Mouse (Mus musculus): Measurements from ENCODE around the gene Uqcr11. TPM values are rescaled to one million over a fixed set of nuclear protein-coding genes. Genes with fewer than 3 reads are reported as not detected.

Uqcr11 gene
- total and polyA plus RNA-seq, 2 experiments from 2014 or later = 2,020 to 3,128 TPM

GRCm38 (mm10) chr10:80421208-80421607 lies 14.6 kb upstream of the Uqcr11 start:
- Histone ChIP-seq H3K4me3 (ENCODE audit: low read depth, low read length) (no peak overlapping the region), H3K36me3 (replicated peaks; ENCODE audit: control insufficient read depth, insufficient read depth, low read length) (peaks cover 85% of the 10 kb centered on the region), H3K4me2 (ENCODE audit: low read depth, low read length) (no peak overlapping the region), H3K27me3 (ENCODE audit: control insufficient read depth, insufficient read depth, low read length) (no peaks in the 10 kb centered on the region), H3K9me3 (replicated peaks; ENCODE audit: control insufficient read depth, low read length) (peaks cover 3% of the 10 kb centered on the region; the same call in 1 of the 2 replicates), H3K4me1 (ENCODE audit: control insufficient read depth, insufficient read depth) (peaks cover 5% of the 10 kb centered on the region; the same call in 1 of the 2 replicates), H3K27ac (ENCODE audit: low read depth) (no peak overlapping the region), H3K9ac (replicated peaks; ENCODE audit: low read depth, low read length) (no peak overlapping the region)
- no peak for DNase-seq (ENCODE audit: low spot score)
- WGBS = 94% methylated on average over 8 of the region's 8 CpGs
- TF ChIP-seq CTCF (IDR thresholded peaks at IDR 0.05; ENCODE audit: low read depth) (no peak), EP300 (IDR thresholded peaks at IDR 0.05; ENCODE audit: low read depth) (no peak)
- no peak for ATAC-seq (ENCODE audit: insufficient read depth, low read depth)

GRCm38 (mm10) chr10:80420729-80421128 lies 14.1 kb upstream of the Uqcr11 start:
- Histone ChIP-seq H3K9ac (replicated peaks; ENCODE audit: low read depth, low read length) (no peak overlapping the region), H3K36me3 (replicated peaks; ENCODE audit: control insufficient read depth, insufficient read depth, low read length) (peaks cover 85% of the 10 kb centered on the region), H3K4me2 (ENCODE audit: low read depth, low read length) (no peak overlapping the region), H3K27ac (ENCODE audit: low read depth) (no peak overlapping the region), H3K27me3 (ENCODE audit: control insufficient read depth, insufficient read depth, low read length) (no peaks in the 10 kb centered on the region), H3K4me3 (ENCODE audit: low read depth, low read length) (no peak overlapping the region), H3K9me3 (replicated peaks; ENCODE audit: control insufficient read depth, low read length) (peaks cover 3% of the 10 kb centered on the region; the same call in 1 of the 2 replicates), H3K4me1 (ENCODE audit: control insufficient read depth, insufficient read depth) (peaks cover 5% of the 10 kb centered on the region; the same call in 1 of the 2 replicates)
- no peak for ATAC-seq (ENCODE audit: insufficient read depth, low read depth)
- WGBS = 90% methylated on average over 10 of the region's 10 CpGs
- DNase-seq (ENCODE audit: low spot score) = no peak
- TF ChIP-seq EP300 (IDR thresholded peaks at IDR 0.05; ENCODE audit: low read depth) = no peak
- TF ChIP-seq CTCF (IDR thresholded peaks at IDR 0.05; ENCODE audit: low read depth) = no peak

GRCm38 (mm10) chr10:80419419-80419818 lies 12.8 kb upstream of the Uqcr11 start:
- H3K36me3 ChIP-seq (replicated peaks; ENCODE audit: control insufficient read depth, insufficient read depth, low read length) = peaks cover 84% of the 10 kb centered on the region
- 61% methylated on average over 8 of the region's 8 CpGs for WGBS
- ATAC-seq (ENCODE audit: insufficient read depth, low read depth) = no peak
- H3K27me3 ChIP-seq (ENCODE audit: control insufficient read depth, insufficient read depth, low read length) = no peaks in the 10 kb centered on the region
- no peak overlapping the region for H3K4me3 ChIP-seq (ENCODE audit: low read depth, low read length)
- no peak for DNase-seq (ENCODE audit: low spot score)
- TF ChIP-seq EP300 (IDR thresholded peaks at IDR 0.05; ENCODE audit: low read depth) = no peak
- TF ChIP-seq CTCF (IDR thresholded peaks at IDR 0.05; ENCODE audit: low read depth) = no peak
- no peak overlapping the region for H3K4me2 ChIP-seq (ENCODE audit: low read depth, low read length)
- H3K27ac ChIP-seq (ENCODE audit: low read depth) = no peak overlapping the region
- no peaks in the 10 kb centered on the region for H3K9me3 ChIP-seq (replicated peaks; ENCODE audit: control insufficient read depth, low read length)
- H3K4me1 ChIP-seq (ENCODE audit: control insufficient read depth, insufficient read depth) = peaks cover 5% of the 10 kb centered on the region; the same call in 1 of the 2 replicates
- H3K9ac ChIP-seq (replicated peaks; ENCODE audit: low read depth, low read length) = no peak overlapping the region

- DNase-seq (ENCODE audit: low spot score) (no peak), ATAC-seq (ENCODE audit: insufficient read depth, low read depth) (no peak)
- peaks cover 85% of the 10 kb centered on the region for H3K36me3 ChIP-seq (replicated peaks; ENCODE audit: control insufficient read depth, insufficient read depth, low read length)
- H3K9me3 ChIP-seq (replicated peaks; ENCODE audit: control insufficient read depth, low read length) = no peaks in the 10 kb centered on the region
- no peak overlapping the region for H3K4me2 ChIP-seq (ENCODE audit: low read depth, low read length)
- 48% methylated on average over 3 of the region's 3 CpGs for WGBS
- peaks cover 5% of the 10 kb centered on the region; the same call in 1 of the 2 replicates for H3K4me1 ChIP-seq (ENCODE audit: control insufficient read depth, insufficient read depth)
- no peaks in the 10 kb centered on the region for H3K27me3 ChIP-seq (ENCODE audit: control insufficient read depth, insufficient read depth, low read length)
- no peak overlapping the region for H3K9ac ChIP-seq (replicated peaks; ENCODE audit: low read depth, low read length)
- no peak overlapping the region for H3K27ac ChIP-seq (ENCODE audit: low read depth)
- TF ChIP-seq EP300 (IDR thresholded peaks at IDR 0.05; ENCODE audit: low read depth) = no peak
- no peak overlapping the region for H3K4me3 ChIP-seq (ENCODE audit: low read depth, low read length)
Observed at GRCm38 (mm10) chr10:80418311-80418710, 11.7 kb upstream of the Uqcr11 start.

GRCm38 (mm10) chr10:80417841-80418240 lies 11.2 kb upstream of the Uqcr11 start:
- Histone ChIP-seq H3K4me2 (ENCODE audit: low read depth, low read length) (no peak overlapping the region), H3K9ac (replicated peaks; ENCODE audit: low read depth, low read length) (no peak overlapping the region), H3K27ac (ENCODE audit: low read depth) (no peak overlapping the region), H3K9me3 (replicated peaks; ENCODE audit: control insufficient read depth, low read length) (no peaks in the 10 kb centered on the region), H3K36me3 (replicated peaks; ENCODE audit: control insufficient read depth, insufficient read depth, low read length) (peaks cover 89% of the 10 kb centered on the region), H3K4me1 (ENCODE audit: control insufficient read depth, insufficient read depth) (peaks cover 5% of the 10 kb centered on the region; the same call in 1 of the 2 replicates), H3K27me3 (ENCODE audit: control insufficient read depth, insufficient read depth, low read length) (no peaks in the 10 kb centered on the region), H3K4me3 (ENCODE audit: low read depth, low read length) (no peak overlapping the region)
- 91% methylated on average over 1 of the region's 1 CpGs for WGBS
- no peak for TF ChIP-seq EP300 (IDR thresholded peaks at IDR 0.05; ENCODE audit: low read depth)
- TF ChIP-seq CTCF (IDR thresholded peaks at IDR 0.05; ENCODE audit: low read depth) = no peak
- ATAC-seq (ENCODE audit: insufficient read depth, low read depth) (no peak), DNase-seq (ENCODE audit: low spot score) (no peak)

GRCm38 (mm10) chr10:80417371-80417770 lies 10.7 kb upstream of the Uqcr11 start:
- TF ChIP-seq EP300 (IDR thresholded peaks at IDR 0.05; ENCODE audit: low read depth) = no peak
- TF ChIP-seq CTCF (IDR thresholded peaks at IDR 0.05; ENCODE audit: low read depth) = no peak
- Histone ChIP-seq H3K4me2 (ENCODE audit: low read depth, low read length) (no peak overlapping the region), H3K27me3 (ENCODE audit: control insufficient read depth, insufficient read depth, low read length) (no peaks in the 10 kb centered on the region), H3K9ac (replicated peaks; ENCODE audit: low read depth, low read length) (no peak overlapping the region), H3K4me1 (ENCODE audit: control insufficient read depth, insufficient read depth) (peaks cover 3% of the 10 kb centered on the region; the same call in 1 of the 2 replicates), H3K9me3 (replicated peaks; ENCODE audit: control insufficient read depth, low read length) (no peaks in the 10 kb centered on the region), H3K36me3 (replicated peaks; ENCODE audit: control insufficient read depth, insufficient read depth, low read length) (peaks cover 93% of the 10 kb centered on the region), H3K27ac (ENCODE audit: low read depth) (no peak overlapping the region), H3K4me3 (ENCODE audit: low read depth, low read length) (no peak overlapping the region)
- no peak for ATAC-seq (ENCODE audit: insufficient read depth, low read depth)
- DNase-seq (ENCODE audit: low spot score) = no peak
- WGBS = 93% methylated on average over 9 of the region's 10 CpGs

Measured in heart, postnatal 0 days (tissue).